Mouse (Mus musculus) spleen, postnatal 14 days (tissue): Measurements from ENCODE around the gene Cd300lb.
"Not testable (repeated sequence)": the region's sequence is repeated elsewhere in the genome, so short reads cannot be mapped to it uniquely, and the experiment has no call there.

Source experiments
- DNase-seq, 2 experiments: peaks; one replicate each; pipeline ENCODE4 v3.0.0; 2021 to 2022; ENCODE audit warnings: low spot score in 2 of 2

Gene Cd300lb

GRCm38 (mm10) chr11:114934144-114934543 lies at the start of gene Cd300lb:
Gene Cd300lb, minus strand, starts transcription at chr11:114934386.
- no peak for DNase-seq

- DNase-seq, result no peak
Observed at GRCm38 (mm10) chr11:114981866-114982265, 47.7 kb upstream of the Cd300lb start.

- DNase-seq, result no peak
Observed at GRCm38 (mm10) chr11:114972726-114973125, 38.5 kb upstream of the Cd300lb start.

- DNase-seq, result no peak
Observed at GRCm38 (mm10) chr11:114968752-114969207, 34.6 kb upstream of the Cd300lb start, which contains the start of gene Cd300c. Gene Cd300c, minus strand, starts transcription at chr11:114969157.

GRCm38 (mm10) chr11:114965182-114965828 lies 31.1 kb upstream of the Cd300lb start:
- DNase-seq, result no peak

GRCm38 (mm10) chr11:114960369-114960768 lies 26.2 kb upstream of the Cd300lb start:
- no peak for DNase-seq

GRCm38 (mm10) chr11:114933591-114933990 lies 595 bp downstream of the Cd300lb start:
- DNase-seq, result no peak

- DNase-seq, result no peak
Observed at GRCm38 (mm10) chr11:114931041-114931440, 3.1 kb downstream of the Cd300lb start.

GRCm38 (mm10) chr11:114929581-114929980 lies 4.6 kb downstream of the Cd300lb start:
- DNase-seq, result no peak

- peak in 1 of 2 experiments; percentile 36 for DNase-seq
Observed at GRCm38 (mm10) chr11:114923961-114924360, 10.2 kb downstream of the Cd300lb start.

- DNase-seq, result no peak
Observed at GRCm38 (mm10) chr11:114922439-114922838, 11.7 kb downstream of the Cd300lb start.

GRCm38 (mm10) chr11:114917120-114917519 lies 17.1 kb downstream of the Cd300lb start:
- no peak for DNase-seq

GRCm38 (mm10) chr11:114914978-114915377 lies 19.2 kb downstream of the Cd300lb start:
- no peak for DNase-seq

- DNase-seq, result peak; percentile 36 to 53
Observed at GRCm38 (mm10) chr11:114912847-114913246, 21.3 kb downstream of the Cd300lb start.

- DNase-seq, result not testable (repeated sequence)
Observed at GRCm38 (mm10) chr11:114909538-114909937, 24.6 kb downstream of the Cd300lb start.

- no peak for DNase-seq
Observed at GRCm38 (mm10) chr11:114908086-114908485, 26.1 kb downstream of the Cd300lb start.

GRCm38 (mm10) chr11:114907567-114907966 lies 26.6 kb downstream of the Cd300lb start:
- no peak for DNase-seq

- no peak for DNase-seq
Observed at GRCm38 (mm10) chr11:114903224-114903623, 31.0 kb downstream of the Cd300lb start.

GRCm38 (mm10) chr11:114898026-114898425 lies 36.2 kb downstream of the Cd300lb start:
- DNase-seq, result no peak

- no peak for DNase-seq
Observed at GRCm38 (mm10) chr11:114896085-114896484, 38.1 kb downstream of the Cd300lb start.

- DNase-seq, result no peak
Observed at GRCm38 (mm10) chr11:114890542-114890941, 43.6 kb downstream of the Cd300lb start.

- DNase-seq, result no peak
Observed at GRCm38 (mm10) chr11:114889991-114890518, 44.1 kb downstream of the Cd300lb start, which contains the start of gene Cd300a. Gene Cd300a, plus strand, starts transcription at chr11:114890041.

- DNase-seq, result no peak
Observed at GRCm38 (mm10) chr11:114884380-114885100, 49.6 kb downstream of the Cd300lb start.
